Mouse (Mus musculus) stomach, embryonic 14.5 days (tissue): Measurements from ENCODE around the gene Foxf1. TPM values are rescaled to one million over a fixed set of nuclear protein-coding genes. Genes with fewer than 3 reads are reported as not detected.

Experiments
- ATAC-seq: fragments of 200-750 bp; cut with Nextera tagmentation; 2 replicates; pipeline ENCODE4 v1.8.0; 2017; ENCODE audit warnings: low read depth, moderate TSS enrichment; ENCODE audit not compliant: insufficient number of reproducible peaks, insufficient read depth, low FRiP score
- H3K27ac ChIP-seq: fragments of 300-500 bp; sonication (generic); 2 replicates; pipeline ENCODE4 v1.5.1; 2014; ENCODE audit warnings: mild to moderate bottlenecking, low read length, moderate library complexity, mixed read lengths
- H3K27me3 ChIP-seq: fragments of 300-500 bp; sonication (generic); 2 replicates; pipeline ENCODE4 v1.6.1; 2014; ENCODE audit warnings: low read length, control low read depth, mixed read lengths; ENCODE audit not compliant: control insufficient read depth, insufficient read depth
- H3K36me3 ChIP-seq: fragments of 300-500 bp; sonication (generic); 2 replicates; pipeline ENCODE4 v1.6.1; 2014; ENCODE audit warnings: mild to moderate bottlenecking, control low read depth, low read length, moderate library complexity, mixed read lengths; ENCODE audit not compliant: control insufficient read depth, insufficient read depth
- H3K4me1 ChIP-seq: fragments of 300-500 bp; sonication (generic); 2 replicates; pipeline ENCODE4 v1.6.1; 2014; ENCODE audit warnings: low read length, control low read depth, mixed read lengths; ENCODE audit not compliant: control insufficient read depth, insufficient read depth
- H3K4me2 ChIP-seq: fragments of 300-500 bp; sonication (generic); replicated peaks from 2 replicates; pipeline ENCODE4 v1.6.1; 2014; ENCODE audit warnings: low read depth, low read length, control low read depth
- H3K4me3 ChIP-seq: fragments of 300-500 bp; sonication (generic); 2 replicates; pipeline ENCODE4 v1.5.1; 2014; ENCODE audit warnings: low read depth, low read length, control low read depth
- H3K9ac ChIP-seq: fragments of 300-500 bp; sonication (generic); replicated peaks from 2 replicates; pipeline ENCODE4 v1.6.1; 2014; ENCODE audit warnings: low read depth, mild to moderate bottlenecking, control low read depth, low read length, moderate library complexity, mixed read lengths
- H3K9me3 ChIP-seq: fragments of 300-500 bp; sonication (generic); 2 replicates; pipeline ENCODE4 v1.6.1; 2016; ENCODE audit warnings: low read depth, low read length, control low read depth; ENCODE audit not compliant: control insufficient read depth
- WGBS: fragments of 180-500 bp; shearing (Covaris S2); extraction: QIAGEN DNeasy Blood & Tissue Kit; methylation state at CpG from one replicate; pipeline ENCODE4 v1.1.7; 2014; 5-methylcytosine and 5-hydroxymethylcytosine counted together
- polyA plus RNA-seq: library from polyadenylated mRNA; unstranded; fragments of >200 nt; fragmentation: Nextera tagmentation; extraction: Ambion mirVana; gene quantifications from 2 replicates; pipeline ENCODE4 v1.2.1, GENCODE M21; 2014

Foxf1 gene
- polyA plus RNA-seq, 1 experiment from 2014 or later = 163 TPM

- peak overlapping the region; percentile 44; the same call in 1 of the 2 replicates for H3K27ac ChIP-seq
- peaks cover 10% of the 10 kb centered on the region for H3K27me3 ChIP-seq
- H3K4me1 ChIP-seq = peaks cover 33% of the 10 kb centered on the region
- H3K4me3 ChIP-seq = no peak overlapping the region
- H3K4me2 ChIP-seq = 0 out of 2 replicates have a peak overlapping the region, but pooled peaks have one; percentile 2
- H3K9ac ChIP-seq = no peak overlapping the region
- peak; percentile 39 for ATAC-seq
- no peaks in the 10 kb centered on the region for H3K36me3 ChIP-seq
- WGBS = 5% methylated on average over 12 of the region's 12 CpGs
- no peaks in the 10 kb centered on the region for H3K9me3 ChIP-seq
Measured at GRCm38 (mm10) chr8:121071454-121071853, 12.7 kb upstream of the Foxf1 start.

- Histone ChIP-seq H3K9ac (peak overlapping the region; percentile 52), H3K9me3 (no peaks in the 10 kb centered on the region), H3K4me1 (peaks cover 37% of the 10 kb centered on the region), H3K36me3 (no peaks in the 10 kb centered on the region), H3K27ac (peak overlapping the region; percentile 92), H3K4me3 (peak overlapping the region; percentile 29), H3K4me2 (peak overlapping the region; percentile 58), H3K27me3 (peaks cover 19% of the 10 kb centered on the region)
- no peak for ATAC-seq
- WGBS = 26% methylated on average over 11 of the region's 11 CpGs
Measured at GRCm38 (mm10) chr8:121072406-121073130, 11.6 kb upstream of the Foxf1 start.

GRCm38 (mm10) chr8:121073174-121074107, 10.7 kb upstream of the Foxf1 start:
- Histone ChIP-seq H3K27ac (peak overlapping the region; percentile 92), H3K9me3 (no peaks in the 10 kb centered on the region), H3K4me2 (peak overlapping the region; percentile 58), H3K4me1 (peaks cover 37% of the 10 kb centered on the region), H3K36me3 (no peaks in the 10 kb centered on the region), H3K4me3 (peak overlapping the region; percentile 29), H3K9ac (peak overlapping the region; percentile 52), H3K27me3 (peaks cover 19% of the 10 kb centered on the region)
- peak; percentile 25; the same call in 1 of the 2 replicates for ATAC-seq
- 3% methylated on average over 48 of the region's 48 CpGs for WGBS

GRCm38 (mm10) chr8:121074108-121074847, 9.9 kb upstream of the Foxf1 start:
- 9% methylated on average over 15 of the region's 15 CpGs for WGBS
- Histone ChIP-seq H3K27ac (peak overlapping the region; percentile 92), H3K36me3 (no peaks in the 10 kb centered on the region; the same call in 1 of the 2 replicates), H3K4me2 (peak overlapping the region; percentile 58), H3K9ac (peak overlapping the region; percentile 52), H3K9me3 (no peaks in the 10 kb centered on the region), H3K4me3 (peak overlapping the region; percentile 29), H3K4me1 (peaks cover 37% of the 10 kb centered on the region), H3K27me3 (peaks cover 21% of the 10 kb centered on the region)
- ATAC-seq = no peak

GRCm38 (mm10) chr8:121074848-121075145, 9.4 kb upstream of the Foxf1 start:
- WGBS = 1% methylated on average over 10 of the region's 10 CpGs
- H3K9me3 ChIP-seq = no peaks in the 10 kb centered on the region
- no peaks in the 10 kb centered on the region; the same call in 1 of the 2 replicates for H3K36me3 ChIP-seq
- peaks cover 23% of the 10 kb centered on the region for H3K27me3 ChIP-seq
- H3K27ac ChIP-seq = peak overlapping the region; percentile 92
- peak overlapping the region; percentile 29 for H3K4me3 ChIP-seq
- H3K4me1 ChIP-seq = peaks cover 37% of the 10 kb centered on the region
- no peak for ATAC-seq
- H3K9ac ChIP-seq = peak overlapping the region; percentile 52
- H3K4me2 ChIP-seq = peak overlapping the region; percentile 58

GRCm38 (mm10) chr8:121075936-121076335, 8.2 kb upstream of the Foxf1 start:
- no peak for ATAC-seq
- Histone ChIP-seq H3K9me3 (no peaks in the 10 kb centered on the region), H3K4me2 (peak overlapping the region; percentile 58), H3K4me3 (peak overlapping the region; percentile 12), H3K27ac (peak overlapping the region; percentile 92), H3K36me3 (no peaks in the 10 kb centered on the region; the same call in 1 of the 2 replicates), H3K9ac (peak overlapping the region; percentile 52), H3K4me1 (peaks cover 31% of the 10 kb centered on the region), H3K27me3 (peaks cover 19% of the 10 kb centered on the region)
- 20% methylated on average over 13 of the region's 13 CpGs for WGBS

- H3K36me3 ChIP-seq = no peaks in the 10 kb centered on the region; the same call in 1 of the 2 replicates
- no peaks in the 10 kb centered on the region for H3K9me3 ChIP-seq
- WGBS = 27% methylated on average over 7 of the region's 7 CpGs
- peak overlapping the region; percentile 58 for H3K4me2 ChIP-seq
- peak overlapping the region; percentile 92 for H3K27ac ChIP-seq
- H3K4me1 ChIP-seq = peaks cover 25% of the 10 kb centered on the region
- ATAC-seq = no peak
- peak overlapping the region; percentile 4; the same call in 1 of the 2 replicates for H3K9ac ChIP-seq
- peaks cover 15% of the 10 kb centered on the region; the same call in 1 of the 2 replicates for H3K27me3 ChIP-seq
- H3K4me3 ChIP-seq = peak overlapping the region; percentile 12; the same call in 1 of the 2 replicates
Measured at GRCm38 (mm10) chr8:121076555-121076954, 7.6 kb upstream of the Foxf1 start.

GRCm38 (mm10) chr8:121078721-121079120, 5.5 kb upstream of the Foxf1 start:
- Histone ChIP-seq H3K4me3 (peak overlapping the region; percentile 69), H3K36me3 (no peaks in the 10 kb centered on the region; the same call in 1 of the 2 replicates), H3K27ac (peak overlapping the region; percentile 99), H3K27me3 (peaks cover 22% of the 10 kb centered on the region; the same call in 1 of the 2 replicates), H3K4me2 (peak overlapping the region; percentile 78), H3K9me3 (no peaks in the 10 kb centered on the region), H3K4me1 (peaks cover 13% of the 10 kb centered on the region), H3K9ac (peak overlapping the region; percentile 92)
- no peak for ATAC-seq
- 14% methylated on average over 14 of the region's 14 CpGs for WGBS
